Mouse (Mus musculus) brain, embryonic 14.5 days (tissue): ENCODE data around the gene Hip1r.

Source experiments
- CTCF ChIP-seq: fragments of 200-500 bp; IDR thresholded peaks from 2 replicates; pipeline ENCODE4 v1.5.1; 2012; ENCODE audit warnings: inconsistent platforms, mild to moderate bottlenecking, moderate library complexity, borderline replicate concordance; ENCODE audit not compliant: insufficient read depth, insufficient read length; ENCODE audit errors: extremely low read depth
- POLR2A ChIP-seq: fragments of 200-500 bp; IDR thresholded peaks from 2 replicates; pipeline ENCODE4 v1.6.1; 2012; ENCODE audit warnings: mild to moderate bottlenecking, inconsistent platforms, borderline replicate concordance; ENCODE audit not compliant: poor library complexity, insufficient read depth, insufficient read length, severe bottlenecking; ENCODE audit errors: extremely low read depth

DNA sequence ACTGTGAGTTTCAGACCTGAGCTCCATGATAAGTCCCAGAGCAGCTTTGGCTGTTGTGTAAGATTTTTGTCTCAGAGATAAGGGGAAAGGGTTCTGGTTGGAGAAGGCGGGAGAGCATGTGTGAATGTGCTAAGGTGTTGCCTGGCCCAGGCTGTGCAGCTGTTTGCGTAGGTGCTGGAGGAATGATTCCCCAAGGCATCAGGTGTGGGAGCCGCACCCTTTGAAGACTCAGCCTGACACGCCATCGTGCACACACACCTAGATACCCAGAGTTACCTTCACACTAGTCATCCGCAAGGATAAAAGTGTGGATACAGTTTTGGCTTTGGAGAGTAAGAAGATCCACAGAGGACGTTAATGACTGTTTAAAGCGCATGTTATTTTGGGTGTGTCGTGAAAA is 62.0 kb downstream of the Hip1r start:
- TF ChIP-seq CTCF: no peak
- no peak for TF ChIP-seq POLR2A
